Mouse (Mus musculus): ENCODE measurements at regions not wholly inside any gene's neighbourhood (a gene's known extent, or its start where the extent isn't known, plus 50 kb on each side); places are given as distances from the start of the nearest gene placed in this dataset.
"Not testable (repeated sequence)": the region's sequence is repeated elsewhere in the genome, so short reads cannot be mapped to it uniquely, and the experiment has no call there.

GRCm38 (mm10) chr12:51294971-51295477 is 52.8 kb upstream of the G2e3 start:
- DNase-seq = no peak

- no peak for DNase-seq
Observed at GRCm38 (mm10) chr12:51278358-51278757, 69.5 kb upstream of the G2e3 start.

DNA sequence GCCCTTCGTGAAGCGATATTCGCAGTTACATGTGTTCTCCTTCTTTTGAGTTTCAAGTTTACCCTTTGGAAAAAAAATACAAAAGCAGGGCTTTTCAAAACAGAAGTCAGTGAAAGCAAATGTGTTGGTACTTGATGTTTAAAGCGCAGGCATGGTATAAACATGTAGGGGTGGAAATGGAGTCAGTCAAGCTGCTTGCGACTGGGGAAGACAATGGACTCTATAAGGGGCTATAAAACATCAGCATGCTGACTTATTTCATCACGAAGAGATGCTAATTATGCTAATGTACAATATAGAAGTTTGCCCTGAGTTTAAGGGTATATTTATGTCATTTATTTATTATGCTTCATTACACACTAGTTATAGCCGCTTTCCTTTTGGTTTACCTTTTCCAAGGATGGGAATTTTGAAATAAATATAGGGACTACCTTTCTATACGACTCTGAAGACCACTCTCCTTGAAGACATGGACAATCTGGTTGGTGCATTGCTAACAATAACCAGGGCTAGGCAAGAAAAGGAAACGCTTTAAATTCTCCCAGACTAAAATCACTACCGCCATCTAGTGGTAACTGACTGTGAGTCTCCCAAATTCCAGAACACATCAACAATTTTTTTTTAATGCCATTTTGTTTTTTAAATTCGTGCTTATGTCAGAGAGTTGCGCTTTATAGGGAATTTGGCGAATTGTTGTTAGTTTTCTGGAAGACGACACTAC is 71.9 kb upstream of the G2e3 start:
- DNase-seq = no peak

- no peak for DNase-seq
Observed at GRCm38 (mm10) chr12:51273486-51273885, 74.4 kb upstream of the G2e3 start.

DNA sequence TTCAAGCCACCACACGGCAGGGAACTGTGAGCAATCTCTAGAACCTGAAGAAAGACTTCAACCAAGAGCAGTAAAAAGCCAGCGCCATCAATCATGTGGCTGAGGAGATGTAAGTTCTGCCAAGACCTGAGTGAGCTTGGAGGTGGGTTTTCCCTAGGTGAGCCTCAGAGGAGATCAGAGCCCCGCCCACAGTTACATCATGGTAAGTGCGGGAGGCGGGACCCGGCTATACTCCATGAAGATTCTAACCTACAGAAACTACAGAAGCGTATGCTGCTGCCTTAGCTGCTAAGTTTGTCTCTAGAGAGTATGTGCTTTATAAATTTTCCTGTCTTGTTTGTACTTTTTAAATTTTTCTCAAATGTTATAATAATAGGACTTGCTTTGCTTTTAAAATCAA is 105.0 kb upstream of the G2e3 start:
- no peak for DNase-seq

GRCm38 (mm10) chr12:51241131-51241781 is 106.6 kb upstream of the G2e3 start:
- DNase-seq = peak in 1 of 2 experiments; percentile 33

GRCm38 (mm10) chr12:51211691-51212090 is 136.2 kb upstream of the G2e3 start:
- DNase-seq = no peak

- DNase-seq = no peak
Observed at GRCm38 (mm10) chr12:51196289-51196688, 151.6 kb upstream of the G2e3 start.

- no peak for DNase-seq
Observed at GRCm38 (mm10) chr12:51195136-51195535, 152.7 kb upstream of the G2e3 start.

GRCm38 (mm10) chr12:51190754-51191153 is 157.1 kb upstream of the G2e3 start:
- DNase-seq = no peak

GRCm38 (mm10) chr12:51190186-51190585 is 157.7 kb upstream of the G2e3 start:
- no peak for DNase-seq

GRCm38 (mm10) chr12:51188229-51188628 is 159.6 kb upstream of the G2e3 start:
- peak in 1 of 2 experiments; percentile 41 for DNase-seq

DNA sequence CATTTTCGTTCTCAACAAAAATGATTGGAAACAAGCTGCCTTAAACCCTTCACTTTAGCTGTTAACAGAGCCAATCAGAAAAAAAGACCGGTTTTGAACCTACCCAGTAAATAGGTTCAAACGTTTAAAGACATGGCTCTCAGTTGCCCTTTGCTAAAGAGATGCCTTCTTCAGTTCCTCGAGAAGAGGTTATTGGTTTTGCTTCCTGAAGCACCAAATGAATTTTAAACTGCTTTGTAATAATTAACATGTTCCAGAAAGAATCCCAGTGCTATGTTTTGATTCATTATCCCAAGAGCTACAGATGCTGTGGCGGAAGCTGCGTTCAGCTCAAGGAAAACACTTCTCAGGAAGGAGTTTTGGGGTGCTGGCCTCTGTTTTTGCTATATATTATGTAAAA is 160.1 kb upstream of the G2e3 start:
- no peak for DNase-seq

DNA sequence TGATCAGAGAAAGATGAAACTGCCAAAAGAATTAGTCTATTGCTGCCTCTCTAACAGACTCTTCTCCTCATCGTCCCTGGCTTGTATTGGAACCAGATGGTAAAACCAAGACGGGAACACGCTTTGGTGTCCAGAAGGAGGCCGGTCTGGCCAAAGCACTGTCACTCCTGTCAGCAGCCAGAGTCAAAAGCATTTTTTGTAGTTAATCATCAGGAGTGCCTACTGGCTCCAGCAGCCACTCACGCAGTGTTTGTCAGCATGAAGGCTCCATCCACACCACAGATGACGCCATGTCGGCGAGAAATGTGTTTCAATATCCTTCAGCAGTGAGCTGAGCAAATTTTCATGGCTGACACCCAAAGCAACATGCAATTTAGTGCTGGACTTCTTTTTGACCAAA is 162.1 kb upstream of the G2e3 start:
- DNase-seq = peak; percentile 33 to 37

GRCm38 (mm10) chr12:51174906-51175756 is 172.7 kb upstream of the G2e3 start:
- DNase-seq = no peak

- DNase-seq = no peak
Observed at GRCm38 (mm10) chr12:51165186-51165585, 182.7 kb upstream of the G2e3 start.

DNA sequence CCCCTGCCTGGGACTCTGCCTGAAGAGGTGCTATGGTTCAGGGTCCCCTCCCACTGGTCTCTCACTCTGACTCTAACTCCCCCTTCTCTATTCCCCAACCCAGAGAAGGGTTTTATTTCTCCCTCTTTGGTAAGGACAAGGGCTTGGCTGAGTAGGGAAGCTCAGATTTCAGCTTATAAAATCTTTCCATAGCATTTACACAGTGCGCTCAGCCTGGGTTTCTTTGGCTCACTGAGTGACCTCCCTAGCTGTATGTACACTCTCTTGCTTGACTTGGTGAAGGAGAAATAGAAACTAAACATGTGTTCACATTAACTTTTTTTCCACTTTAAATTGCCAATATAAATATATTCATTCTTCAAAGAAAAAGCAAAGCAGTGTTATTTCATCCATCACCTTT is 186.9 kb upstream of the G2e3 start:
- no peak for DNase-seq

- DNase-seq = no peak
Observed at GRCm38 (mm10) chr12:51160122-51160521, 187.7 kb upstream of the G2e3 start.

- no peak for DNase-seq
Observed at GRCm38 (mm10) chr12:51147963-51148362, 199.9 kb upstream of the G2e3 start.

GRCm38 (mm10) chr12:51143840-51144239 is 204.0 kb upstream of the G2e3 start:
- DNase-seq = no peak

GRCm38 (mm10) chr12:51143196-51143595 is 204.7 kb upstream of the G2e3 start:
- DNase-seq = peak; percentile 18 to 21

DNA sequence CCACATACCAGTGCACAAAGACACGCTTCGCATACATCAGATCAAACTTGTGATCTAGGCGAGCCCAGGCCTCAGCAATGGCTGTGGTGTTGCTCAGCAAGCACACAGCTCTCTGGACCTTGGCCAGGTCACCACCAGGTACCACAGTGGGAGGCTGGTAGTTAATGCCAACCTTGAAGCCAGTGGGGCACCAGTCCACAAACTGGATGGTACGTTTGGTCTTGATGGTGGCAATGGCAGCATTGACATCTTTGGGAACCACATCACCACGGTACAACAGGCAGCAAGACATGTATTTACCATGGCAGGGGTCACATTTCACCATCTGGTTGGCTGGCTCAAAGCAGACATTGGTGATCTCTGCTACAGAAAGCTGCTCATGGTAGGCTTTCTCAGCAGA is 214.2 kb upstream of the G2e3 start:
- DNase-seq = not testable (repeated sequence)

- no peak for DNase-seq
Observed at GRCm38 (mm10) chr12:51128274-51128673, 219.6 kb upstream of the G2e3 start.
